Mouse (Mus musculus) skeletal muscle tissue, adult 2 months (tissue): Measurements from ENCODE around the gene Cbx2.

Experiments used
- DNase-seq: peaks from one replicate; pipeline ENCODE4 v3.0.0-alpha.2; 2012; ENCODE audit warnings: low read depth, low spot score

Cbx2 gene

DNA sequence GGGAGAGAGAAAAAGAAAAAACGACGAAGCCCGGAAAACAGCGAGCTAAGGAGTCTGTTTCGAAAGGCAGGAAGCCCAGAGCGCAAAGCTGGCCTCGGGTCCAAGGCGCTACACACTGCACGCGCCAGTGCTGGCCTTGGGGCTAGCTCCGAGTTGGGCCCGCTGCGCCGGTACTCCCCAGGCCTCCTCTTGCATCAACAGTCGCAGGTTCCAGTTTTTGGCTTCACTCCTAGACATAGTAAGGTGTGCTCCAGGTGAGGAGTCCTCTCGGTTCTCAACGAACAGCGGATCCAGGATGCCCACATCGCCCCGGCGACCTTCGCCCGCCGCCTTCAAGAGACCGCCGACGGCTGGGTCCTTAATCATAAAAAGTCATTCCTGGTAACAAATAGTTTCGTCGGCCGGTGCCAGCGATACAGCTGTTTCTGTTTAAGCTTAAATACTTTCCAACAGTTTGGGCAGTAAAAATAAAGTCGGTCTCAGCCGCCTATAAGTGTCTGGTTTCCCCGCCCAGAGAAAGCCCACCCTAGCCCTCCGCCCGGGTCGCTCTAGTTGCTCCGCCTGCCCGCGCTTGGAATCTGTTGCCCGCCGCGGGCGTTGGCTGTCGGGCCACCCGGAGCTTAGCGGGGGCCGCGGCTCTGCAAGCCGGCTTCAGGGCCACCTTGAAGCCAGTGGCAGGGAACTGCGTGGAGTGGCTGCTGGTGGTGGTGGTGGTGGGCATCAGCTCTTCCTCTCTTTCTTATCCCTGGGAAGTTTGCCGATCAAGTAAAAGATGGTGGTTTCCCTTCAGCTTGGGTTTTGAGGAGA, 19.9 kb downstream of the Cbx2 start:
- no peak for DNase-seq

DNA sequence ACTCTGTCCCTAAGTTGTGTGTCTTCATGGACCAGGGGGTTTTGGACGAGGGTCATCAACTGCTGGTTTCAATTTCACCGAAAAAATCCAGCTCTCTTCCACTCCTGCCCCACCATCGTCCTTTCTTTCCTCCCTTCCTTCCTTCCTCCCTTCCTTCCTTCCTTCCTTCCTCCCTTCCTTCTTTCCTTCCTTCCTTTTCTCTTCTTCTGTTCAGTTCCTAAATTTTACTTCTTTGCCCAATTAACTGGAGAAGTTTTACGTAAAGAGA, 20.4 kb downstream of the Cbx2 start:
- no peak for DNase-seq

- DNase-seq: no peak
Observed at GRCm38 (mm10) chr11:119043761-119044550, 21.2 kb downstream of the Cbx2 start.

DNA sequence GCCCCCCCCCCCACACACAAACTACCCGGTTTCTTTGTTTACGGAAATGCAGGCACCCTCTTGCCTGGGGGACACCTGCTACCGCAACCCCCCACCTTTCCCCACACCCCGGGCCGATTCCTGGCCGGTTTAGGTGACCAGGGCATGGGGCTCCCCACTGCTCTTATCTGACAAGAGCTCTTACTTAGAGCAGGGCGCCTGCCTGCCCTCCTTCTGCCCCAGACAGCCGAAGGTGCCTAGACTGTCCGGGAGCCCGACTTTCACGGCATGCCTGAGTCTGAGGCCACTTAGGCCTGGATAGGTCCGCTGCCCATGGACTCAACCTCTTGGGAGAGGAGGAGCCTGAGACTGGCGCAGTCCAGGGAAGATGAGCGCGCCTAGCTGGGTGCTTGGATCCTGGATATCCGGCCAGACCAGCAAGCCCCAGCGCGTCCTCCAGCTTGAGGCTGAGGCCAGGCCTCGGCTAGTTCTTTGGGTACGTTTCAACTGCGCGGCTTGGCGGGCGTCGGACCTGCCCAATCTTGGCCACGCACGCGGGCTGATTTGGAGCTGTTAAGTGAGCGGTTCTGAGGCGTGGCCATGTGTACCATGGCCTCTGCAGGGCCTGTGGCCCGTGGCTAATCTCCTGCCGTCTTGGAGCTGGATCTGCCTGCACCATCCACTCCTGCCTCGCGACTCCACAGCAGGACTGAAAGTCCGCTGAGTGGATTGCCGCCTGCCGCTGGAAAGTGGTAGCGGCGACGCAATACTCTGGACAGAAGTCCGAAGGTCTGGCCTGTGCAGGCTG, 22.0 kb downstream of the Cbx2 start:
- no peak for DNase-seq

- DNase-seq: peak; percentile 53
Observed at GRCm38 (mm10) chr11:119046601-119047245, 24.0 kb downstream of the Cbx2 start.

DNA sequence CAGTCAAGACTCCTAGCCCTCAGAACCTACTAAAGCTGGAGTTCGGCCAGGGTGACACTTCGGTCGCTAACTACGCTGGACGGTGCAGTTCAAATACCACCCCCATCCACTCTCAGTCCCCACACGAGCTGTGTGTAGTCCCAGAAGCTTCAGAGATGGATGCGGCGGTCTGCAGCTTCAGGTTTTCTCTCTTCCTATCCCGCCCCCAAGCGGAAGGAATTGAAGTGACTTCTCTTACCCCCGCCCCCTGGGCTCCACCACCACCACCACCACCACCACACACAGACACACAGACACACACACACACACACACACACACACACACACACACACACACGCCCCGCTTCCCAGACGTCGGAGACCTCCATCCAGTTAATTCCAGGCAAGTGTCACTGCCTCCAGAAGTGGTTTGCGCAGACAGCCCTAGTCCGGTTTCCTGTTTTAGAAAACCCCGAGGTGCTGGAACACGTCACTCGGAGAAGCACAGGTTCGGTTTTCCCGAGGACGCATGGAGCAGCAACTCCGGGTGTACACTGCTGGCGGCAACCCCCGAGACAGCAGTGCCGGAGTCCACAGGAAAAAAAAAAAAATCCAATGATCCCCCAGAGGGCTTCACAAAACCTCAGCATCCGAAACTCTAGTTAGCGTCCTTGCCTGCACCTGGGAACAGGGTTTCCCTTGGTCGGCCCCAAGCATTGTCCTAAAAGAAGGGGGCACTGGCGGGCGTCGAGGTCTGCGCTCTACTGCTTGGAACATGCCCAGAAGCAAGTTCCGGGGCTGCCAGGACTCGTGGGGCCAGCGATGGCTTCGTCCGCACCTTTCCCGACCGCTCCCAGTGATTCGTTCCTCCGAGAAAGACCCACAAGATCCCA, 24.7 kb downstream of the Cbx2 start:
- no peak for DNase-seq

GRCm38 (mm10) chr11:119048133-119048510, 25.4 kb downstream of the Cbx2 start:
- no peak for DNase-seq

GRCm38 (mm10) chr11:119050361-119050760, 27.6 kb downstream of the Cbx2 start:
- no peak for DNase-seq

- DNase-seq: no peak
Observed at GRCm38 (mm10) chr11:119051426-119051825, 28.7 kb downstream of the Cbx2 start.

DNA sequence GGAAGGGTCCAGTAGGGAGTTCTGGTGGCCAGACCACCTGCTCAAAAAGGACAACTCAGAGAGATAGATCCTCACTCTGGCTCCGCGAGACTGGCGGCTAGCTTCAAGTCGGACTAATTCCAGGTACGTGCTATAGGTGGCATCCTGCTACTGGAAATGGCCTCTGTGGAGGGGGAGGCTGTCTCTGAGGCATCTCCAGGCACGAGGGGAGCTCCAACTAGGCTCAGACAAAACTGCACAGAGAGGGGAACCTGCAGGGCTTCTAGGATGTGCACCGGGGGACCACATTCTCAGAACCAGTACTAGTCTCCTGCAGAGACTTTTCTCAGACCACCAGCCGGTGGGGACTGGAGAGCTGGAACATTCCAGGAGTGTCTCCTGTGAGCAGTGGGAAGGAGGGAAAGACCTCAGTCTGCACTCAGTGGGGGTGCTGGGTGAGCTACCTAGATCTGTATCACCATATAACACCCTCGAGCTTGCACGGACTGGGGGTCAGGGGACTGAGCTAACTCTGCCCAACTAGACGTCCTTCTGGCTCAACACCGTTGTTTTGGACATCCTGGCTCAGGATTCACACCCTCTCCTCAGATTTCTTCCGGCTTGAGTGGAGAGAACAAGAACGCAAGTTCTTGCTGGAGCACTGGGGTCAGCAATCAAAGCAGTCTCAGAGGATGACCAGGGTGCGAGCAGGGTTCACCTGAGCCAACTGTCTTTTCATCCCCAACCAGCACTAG, 29.3 kb downstream of the Cbx2 start:
- DNase-seq: no peak

DNA sequence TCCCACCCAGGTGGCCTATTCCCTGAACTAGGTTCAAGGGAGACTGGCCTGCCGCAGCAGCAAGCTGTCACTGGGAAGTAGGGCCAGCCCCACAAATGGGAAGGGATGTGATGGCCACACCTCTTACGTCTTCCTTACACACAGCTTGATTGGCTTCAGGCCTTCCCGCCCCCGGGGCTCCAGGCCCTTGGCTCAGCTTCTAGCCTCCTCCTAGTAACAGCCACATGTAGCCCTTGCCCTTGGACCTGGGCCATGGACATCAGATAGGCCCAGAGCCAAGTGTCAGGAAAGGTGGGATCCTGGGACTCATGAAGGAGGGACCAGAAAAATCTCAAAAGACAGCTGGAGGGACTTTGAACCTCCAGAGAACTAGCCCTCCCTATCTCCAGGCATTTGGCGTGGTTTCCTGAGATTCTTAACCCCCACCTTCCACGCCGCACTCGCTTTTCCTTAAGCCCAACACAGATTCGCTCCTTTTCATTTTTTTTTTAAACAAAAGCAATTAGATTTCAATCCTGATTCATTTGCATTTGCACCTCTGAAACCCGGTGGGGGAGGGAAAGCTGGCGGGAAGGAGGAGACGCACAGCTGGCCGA, 30.0 kb downstream of the Cbx2 start:
- DNase-seq: no peak

DNA sequence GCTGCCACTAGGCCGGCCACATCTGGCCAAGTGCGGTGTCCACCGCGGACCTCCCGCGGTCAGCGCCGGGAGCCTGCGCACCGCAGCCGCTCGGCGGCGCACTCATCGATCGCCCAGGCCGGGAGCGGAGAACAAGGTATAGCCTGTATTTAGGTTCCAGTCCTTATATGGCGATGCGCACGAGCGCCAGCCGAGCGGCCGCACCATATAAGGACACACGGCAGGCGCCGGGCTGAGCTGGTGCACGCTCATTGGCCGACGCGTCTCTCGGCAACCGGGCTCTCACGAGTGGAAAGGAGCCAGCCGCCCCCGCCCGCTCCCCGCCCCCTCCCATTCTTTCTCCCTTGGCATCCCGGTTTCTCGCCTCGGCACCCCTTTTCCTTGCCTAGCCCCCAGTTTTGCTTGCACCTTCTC, 30.5 kb downstream of the Cbx2 start:
- peak; percentile 54 for DNase-seq

DNA sequence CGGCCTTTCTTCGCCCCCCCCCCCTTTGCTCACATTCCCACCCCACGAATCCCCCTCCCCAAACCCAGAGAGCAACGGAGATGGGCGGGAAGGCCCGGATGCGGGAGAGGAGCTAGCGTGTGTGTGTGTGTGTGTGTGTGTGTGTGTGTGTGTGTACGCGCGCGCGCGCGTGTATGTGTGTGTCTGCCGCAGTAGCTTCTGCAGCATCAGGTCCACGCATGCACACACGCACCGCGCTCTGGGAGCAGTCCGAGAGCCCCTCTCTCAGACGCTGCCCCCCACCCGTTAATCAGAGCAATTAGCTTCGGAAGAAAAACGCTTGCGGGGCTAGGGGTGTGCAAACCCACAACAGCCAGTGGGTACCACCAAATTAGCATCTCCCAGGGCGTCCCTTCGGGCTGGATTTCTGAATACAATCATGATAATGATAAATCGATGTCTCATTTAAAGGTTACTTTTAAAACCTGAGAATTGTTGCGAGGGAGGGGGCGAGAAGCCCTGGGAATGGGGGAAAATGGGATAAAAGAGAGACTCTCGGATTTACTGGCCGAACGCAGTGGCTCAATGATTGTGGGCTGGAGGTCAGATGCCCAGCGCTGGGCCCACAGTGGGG, 31.1 kb downstream of the Cbx2 start:
- no peak for DNase-seq

DNA sequence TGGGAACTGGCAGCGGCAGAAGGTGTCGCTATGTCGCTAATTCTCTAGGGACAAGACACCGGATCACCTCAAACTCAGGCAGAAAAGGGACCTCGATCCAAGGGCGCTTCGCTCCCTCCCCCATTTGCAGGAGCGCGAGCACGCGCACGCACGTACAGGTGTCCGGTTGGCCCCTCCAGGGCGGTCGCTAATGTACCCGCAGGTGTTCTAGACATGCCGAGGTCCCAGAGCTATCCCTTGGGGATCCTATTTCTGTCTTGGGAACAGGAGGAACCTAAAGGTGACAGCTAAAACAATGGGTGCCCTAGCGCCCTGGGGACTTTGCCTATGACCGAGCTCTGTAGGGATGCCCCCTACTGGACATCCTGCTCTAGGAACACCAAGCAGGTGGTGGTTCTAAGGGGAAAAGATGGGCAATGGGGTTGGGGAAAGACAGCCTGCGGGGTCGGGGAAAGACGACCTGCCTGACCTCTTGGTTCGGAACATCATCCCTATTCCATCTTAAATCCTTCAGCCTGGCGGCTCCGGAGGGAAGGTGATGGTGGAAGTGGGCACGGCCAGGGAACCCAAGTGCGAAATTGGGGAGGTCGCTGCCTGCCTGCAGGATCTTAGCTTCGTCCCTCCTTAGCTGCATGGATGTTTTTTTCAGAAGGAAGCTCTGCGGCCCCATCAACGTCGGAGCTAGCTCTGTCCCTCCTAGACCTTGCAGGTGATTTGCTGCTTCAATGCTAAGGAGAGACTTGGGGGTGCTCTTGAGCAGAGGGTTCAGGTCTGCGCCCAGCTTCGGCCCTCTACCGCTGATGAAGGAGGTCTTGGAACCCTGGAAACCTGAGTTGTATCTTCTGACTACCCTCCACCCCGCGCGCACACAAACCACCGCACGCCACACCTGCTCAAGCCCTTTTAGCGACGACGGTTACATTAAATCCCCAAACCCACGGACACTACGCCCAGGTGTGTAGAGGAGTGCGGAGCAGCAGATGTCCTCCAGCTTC, 31.9 kb downstream of the Cbx2 start:
- DNase-seq: no peak

DNA sequence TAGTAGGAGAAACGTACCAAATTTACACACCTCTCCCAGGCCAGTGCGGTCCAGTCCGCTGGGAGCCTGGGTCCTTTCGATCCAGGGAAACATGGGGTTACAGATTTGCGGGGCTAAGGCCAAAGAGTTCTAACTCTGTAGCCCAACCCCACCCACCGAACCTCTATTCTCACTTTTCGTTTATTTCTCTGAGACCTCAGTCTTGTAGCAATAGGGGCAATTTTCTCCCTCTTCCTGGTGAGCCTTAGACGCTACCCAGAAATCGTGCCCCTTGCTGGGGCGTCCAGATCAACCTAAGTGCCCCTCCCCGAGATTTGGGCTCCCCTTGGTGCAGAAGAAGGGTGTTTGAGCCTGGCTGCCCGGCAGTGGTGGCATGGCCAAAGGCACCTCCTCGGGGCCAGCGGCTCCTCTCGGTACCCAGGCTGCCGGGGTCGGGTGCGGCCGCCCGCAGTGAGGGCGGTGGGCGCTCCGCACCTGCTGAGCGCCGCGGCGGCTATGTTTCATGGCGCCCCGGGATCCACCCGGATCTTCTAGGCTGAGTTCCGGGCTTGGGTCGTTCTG, 32.9 kb downstream of the Cbx2 start:
- no peak for DNase-seq

DNA sequence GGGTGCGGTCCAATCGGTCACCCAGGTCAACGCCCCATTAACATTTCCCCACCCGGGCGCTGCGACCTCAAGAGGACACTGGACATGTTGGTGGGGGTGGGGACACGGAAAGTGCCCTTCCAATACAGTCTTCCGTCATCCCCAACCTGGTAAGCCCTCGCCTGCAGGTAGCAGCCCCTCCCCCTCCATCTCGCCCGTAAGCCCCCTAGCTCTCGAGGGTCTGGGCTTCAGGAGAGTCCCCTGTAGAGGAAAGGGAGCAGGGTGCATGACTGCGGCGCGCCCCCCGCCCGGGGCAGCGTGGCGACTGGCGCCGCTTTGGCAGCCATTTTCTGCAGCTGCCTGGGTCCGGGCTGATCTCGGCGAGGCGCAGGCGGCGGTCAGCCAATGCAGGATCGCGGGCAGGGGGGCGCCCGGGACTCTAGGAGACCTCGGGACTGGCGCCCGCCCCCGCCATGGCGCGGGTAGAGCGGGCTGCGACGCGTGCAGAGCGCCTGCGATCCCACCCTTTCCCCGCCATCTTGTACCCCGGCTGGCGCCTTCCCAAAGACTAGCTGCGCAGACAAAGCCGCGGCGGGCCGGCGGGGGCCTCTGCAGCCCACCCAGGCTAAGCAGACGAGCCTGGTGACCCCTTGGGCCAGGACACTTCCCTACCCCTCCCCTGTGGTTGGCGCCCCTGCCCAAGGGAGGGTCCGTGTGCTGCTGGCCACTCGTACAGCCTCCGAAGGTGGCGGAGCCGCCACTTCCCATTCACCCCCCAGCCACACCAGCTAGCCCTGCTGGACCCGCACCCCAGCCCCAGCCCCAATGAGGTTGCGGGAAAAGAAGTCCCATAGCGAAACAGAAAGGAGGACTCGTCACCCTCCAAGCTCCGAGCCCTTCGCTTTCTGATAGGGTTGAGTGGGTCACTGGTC, 33.8 kb downstream of the Cbx2 start:
- no peak for DNase-seq

DNA sequence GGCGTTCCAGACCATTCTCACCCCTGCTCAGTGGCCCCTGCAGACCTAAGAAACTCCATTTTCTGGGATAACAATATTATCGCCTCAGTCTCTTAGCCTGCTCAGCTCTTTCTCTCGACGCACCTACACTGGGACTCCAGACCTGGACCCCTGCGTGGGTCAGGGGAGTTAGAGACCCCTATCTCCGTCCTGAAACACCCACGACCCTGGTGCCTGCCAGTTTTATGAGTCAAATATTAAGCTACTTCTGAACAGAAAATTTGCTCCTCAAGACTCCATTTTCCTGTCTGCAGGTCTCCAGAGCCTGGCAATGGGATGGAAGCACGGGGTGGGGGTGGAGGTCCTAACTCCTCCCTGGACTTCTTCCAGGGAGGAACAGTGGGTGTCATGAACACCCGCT, 34.5 kb downstream of the Cbx2 start:
- DNase-seq: no peak
